Mouse (Mus musculus) heart, adult 18-20 months (tissue): Measurements from ENCODE around the gene Xrcc3. TPM values are rescaled to one million over a fixed set of nuclear protein-coding genes. Genes with fewer than 3 reads are reported as not detected.

Source experiments
- DNase-seq, 2 experiments: peaks; one replicate each; pipeline ENCODE4 v3.0.0; 2021 to 2022; ENCODE audit warnings: mixed read lengths in 1 of 2
- total RNA-seq, 2 experiments: library from RNA; stranded (reverse); gene quantifications; 2 replicates each; pipeline ENCODE4 v1.2.3; 2021

The Xrcc3 gene
- total RNA-seq, 2 experiments from 2014 or later: 0.72 to 1.6 TPM

DNA sequence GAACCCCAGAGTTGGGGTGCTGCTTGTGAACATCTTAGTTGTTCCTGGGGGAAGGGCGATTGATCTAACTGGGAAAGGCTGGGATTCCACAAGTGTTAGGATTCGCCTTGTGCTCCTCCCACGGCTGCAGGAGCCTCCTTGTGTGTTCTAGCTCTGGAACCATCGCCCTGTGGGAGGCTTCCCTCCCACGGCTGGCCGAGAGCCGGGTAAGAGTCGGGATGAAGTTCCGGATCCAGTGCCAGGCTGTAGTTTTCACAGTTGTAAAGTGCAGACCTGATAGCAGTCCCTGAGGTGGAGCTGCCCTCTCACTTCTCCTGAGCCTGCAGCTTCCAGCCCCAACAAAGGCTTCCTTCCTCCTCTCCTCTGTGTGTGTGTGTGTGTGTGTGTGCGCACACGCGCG lies 2.9 kb upstream of the Xrcc3 start:
- DNase-seq: peak; percentile 55 to 66

DNA sequence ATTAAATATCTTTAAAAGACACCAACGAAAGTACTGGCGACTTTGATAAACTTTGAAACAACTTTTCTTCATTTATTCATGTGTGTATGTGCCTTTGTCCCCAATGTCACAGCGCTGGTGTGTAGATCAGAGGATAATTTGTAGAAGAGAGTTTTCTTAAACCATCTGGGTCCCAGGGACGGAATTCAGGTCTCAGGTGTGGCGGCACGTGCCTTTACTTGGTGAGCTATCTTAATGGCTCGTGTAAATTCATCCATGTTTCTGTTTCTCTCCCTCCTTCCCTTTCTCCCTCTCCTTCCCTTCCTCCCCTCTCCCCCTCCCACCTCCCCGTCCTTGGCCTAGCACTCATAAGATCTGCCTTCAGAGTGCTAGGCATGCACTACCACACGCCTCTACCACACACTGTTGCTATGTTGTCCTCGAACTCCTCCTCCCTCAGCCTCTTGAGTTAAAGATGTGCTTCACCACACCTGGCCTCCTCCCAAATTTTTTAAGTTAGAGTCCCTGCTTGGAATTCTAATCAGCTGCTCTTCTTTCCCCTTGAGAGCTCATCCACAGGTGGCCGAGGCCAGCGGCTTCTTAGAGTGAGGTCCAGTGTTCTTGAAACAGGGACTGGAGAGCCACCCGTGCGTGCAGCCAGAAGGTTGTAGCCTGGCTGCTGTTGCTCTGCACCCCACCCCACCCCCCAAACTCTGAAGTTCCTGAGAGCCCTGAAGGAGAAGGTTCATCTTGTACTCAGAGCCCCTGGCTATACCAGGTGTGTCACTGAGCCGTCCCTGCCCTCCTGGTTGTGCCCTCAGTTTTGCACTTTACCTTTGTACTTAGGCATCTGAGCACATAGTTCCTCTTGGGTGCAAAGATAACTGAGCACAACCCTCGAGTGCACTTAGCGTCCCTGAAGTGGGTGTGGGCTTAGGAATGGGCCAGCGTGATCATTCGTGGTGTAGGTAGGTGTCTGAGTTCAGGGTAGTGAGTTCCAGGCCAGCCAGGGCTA lies 1.4 kb upstream of the Xrcc3 start:
- DNase-seq: peak in 1 of 2 experiments; percentile 35

DNA sequence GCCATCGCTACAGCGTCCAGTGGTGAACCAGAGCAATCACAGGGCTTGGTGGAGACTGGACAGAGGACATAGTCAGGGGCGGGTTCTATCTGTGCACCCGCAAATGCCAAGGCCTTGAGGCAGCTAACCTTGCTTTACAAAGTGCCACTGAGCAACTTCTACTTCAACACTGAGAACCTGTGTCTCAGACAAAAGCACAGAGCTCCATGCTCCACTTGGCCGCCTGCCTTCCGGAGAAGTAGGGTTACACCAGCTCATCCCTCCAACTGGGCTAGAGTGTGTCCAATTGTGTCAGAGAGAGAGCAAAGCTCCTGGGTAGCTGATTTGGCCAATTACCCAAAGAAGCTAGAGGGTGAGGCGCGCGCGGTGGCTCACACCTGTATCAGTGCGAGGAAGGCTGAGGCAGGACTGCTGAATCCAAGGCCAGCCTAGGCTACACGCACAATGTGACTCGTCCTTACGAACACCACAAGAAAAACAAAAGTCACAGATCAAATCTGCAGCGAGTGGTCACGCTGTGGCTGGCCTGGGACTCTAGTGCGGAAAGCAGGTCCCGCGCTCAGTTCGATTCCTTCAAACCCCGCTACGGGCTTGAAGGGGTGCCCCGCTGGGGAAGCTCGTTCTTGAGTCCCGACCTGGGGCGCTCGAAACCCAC lies 435 bp downstream of the Xrcc3 start:
- peak in 1 of 2 experiments; percentile 30 for DNase-seq

DNA sequence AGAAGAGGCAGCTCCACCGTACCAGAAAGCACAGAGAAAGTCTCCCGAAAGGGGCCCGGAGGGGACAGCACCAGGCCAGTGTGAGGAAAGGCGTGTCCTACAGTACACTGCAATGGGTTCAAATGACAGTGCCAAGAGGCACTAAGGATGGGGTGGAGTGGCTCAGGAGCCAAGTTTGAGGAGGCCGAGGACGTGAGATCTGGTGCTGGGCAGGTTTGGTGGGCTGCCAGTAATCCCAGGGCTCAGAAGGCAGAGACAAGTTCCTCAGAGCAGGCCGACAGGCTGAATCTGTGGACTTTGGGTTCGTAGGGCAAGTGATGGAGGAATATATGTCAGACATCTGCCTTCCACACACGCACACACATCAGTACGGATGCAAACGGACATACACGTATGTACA lies 1.1 kb downstream of the Xrcc3 start:
- no peak for DNase-seq

DNA sequence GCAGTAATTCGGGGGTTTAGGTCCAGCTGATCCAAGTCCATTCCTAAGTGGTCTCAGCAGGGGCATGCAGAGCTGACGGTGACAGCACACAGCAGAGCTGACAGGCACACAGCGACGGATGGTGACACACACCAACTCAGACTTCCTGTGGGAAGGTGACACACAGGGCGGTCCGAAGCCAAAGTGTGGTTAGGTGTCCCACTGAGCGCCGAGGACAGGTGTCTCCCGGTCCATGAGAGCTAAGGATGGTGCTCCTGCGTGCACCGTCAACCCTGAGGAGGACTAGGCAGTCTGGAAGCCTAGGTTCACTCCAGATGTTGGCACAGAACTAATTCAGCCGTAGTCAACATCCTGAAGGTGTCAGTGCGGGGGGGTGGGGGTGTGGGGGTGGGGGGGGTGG lies 1.6 kb downstream of the Xrcc3 start:
- DNase-seq: no peak

DNA sequence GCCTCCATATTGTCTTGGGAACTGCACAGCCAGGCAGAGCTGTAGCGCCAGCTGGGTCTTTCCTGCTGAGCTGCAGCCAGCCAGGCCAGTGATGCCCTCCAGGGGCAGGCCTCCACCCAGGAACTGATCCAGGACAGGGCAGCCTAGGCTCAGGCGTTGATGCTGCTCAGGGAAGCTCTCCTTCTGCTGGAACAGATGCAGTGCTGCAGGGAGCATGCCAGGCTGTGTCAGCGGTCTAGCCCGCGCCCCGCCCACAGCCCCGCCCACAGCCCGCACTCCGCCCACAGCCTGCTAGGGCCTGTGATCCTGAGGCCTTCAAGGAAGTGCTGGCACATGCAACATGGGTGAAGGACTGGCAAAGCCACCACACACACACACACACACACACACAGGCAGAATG lies 3.9 kb downstream of the Xrcc3 start:
- DNase-seq: peak; percentile 79 to 83

DNA sequence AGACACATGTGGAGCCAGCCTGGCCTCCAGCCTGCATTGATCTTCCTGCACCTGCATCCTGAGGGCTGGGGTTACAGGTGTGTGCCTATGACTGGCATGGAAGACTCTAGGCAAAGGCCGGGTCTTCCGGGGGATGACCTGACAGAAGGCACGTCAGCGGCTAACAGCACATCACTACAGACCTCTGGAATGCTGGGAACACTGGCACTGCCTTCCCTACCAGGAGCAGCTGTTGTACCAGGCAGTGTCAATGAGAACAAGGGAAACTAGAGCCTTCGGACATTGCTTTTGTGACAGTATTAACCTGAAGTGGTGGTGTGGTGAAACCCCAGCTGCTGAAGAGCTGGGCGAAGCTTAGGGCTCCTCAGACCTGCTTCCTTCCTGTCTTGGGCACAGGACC lies 4.9 kb downstream of the Xrcc3 start:
- no peak for DNase-seq

DNA sequence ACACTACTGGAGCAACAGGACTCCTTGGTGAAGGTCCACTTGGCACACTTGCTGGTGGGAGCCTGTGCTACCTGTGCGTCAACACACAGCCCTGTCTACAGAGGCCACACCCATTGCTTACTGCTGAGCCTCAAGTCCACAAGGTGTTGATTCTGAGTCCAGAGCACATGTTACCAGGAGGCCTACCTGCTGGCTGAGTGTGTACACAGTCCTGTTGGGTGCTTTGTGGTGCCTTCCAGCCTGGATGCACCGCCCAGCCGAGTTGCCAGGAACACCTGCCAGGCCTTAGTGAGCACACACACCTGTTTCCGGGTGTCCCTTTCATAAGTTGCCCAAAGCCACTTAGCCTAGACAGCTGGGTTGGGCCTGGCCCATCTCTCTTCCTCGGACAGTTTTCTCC lies 10.1 kb downstream of the Xrcc3 start:
- no peak for DNase-seq

DNA sequence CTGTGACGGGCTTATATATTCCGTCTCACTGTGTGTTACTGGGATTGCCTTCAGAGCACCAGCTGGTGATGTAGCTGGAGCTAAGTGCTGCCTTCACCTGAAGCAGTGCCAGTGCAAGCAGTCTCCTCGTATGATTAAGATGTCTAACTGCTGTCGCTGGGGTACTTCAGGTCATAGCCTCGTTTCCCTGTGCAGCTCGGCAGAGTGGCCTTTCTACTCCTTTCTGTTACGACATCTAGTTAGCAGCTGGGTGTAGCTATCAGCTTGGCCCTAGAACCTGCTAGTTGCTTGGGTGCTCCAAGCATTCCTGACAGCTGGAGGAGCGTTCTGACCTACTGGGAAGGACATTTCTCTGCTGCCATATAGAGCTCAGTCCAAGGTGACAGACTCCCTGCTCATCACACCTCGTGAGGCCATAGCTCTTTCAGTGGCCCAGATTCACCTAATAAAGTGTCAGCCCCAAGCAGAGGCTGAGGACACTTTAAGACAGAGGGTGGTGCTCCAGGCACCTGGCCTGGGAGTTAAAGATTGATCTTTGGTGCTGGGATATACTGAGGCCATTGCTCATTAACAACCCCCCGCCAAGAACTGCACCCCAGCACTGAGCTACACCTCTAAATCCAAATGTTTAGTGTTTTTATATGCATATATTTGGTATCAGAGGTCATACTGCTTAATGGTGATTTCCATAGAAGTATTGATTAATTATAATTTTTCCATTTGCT lies 13.1 kb downstream of the Xrcc3 start:
- peak; percentile 45 to 53 for DNase-seq

DNA sequence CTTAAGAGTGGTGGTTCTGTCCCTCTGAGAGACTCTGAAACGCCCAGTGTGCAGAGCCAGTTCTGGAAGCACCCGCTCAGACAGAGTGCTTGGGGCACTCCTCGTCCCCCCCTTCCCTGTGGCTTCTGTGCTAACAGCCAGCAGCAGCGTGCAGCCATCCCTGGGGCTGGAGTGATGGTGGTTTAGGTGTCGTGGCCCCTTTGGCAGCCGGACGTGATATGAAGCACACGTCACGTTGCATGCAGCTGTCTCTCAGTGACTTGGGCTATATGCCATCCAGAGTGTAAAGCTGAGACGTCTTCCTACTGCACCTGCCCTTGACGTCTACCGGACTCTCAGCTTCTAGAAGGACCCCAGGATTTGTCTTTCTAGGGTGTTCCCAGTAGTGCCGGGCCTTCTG lies 15.2 kb downstream of the Xrcc3 start:
- no peak for DNase-seq

DNA sequence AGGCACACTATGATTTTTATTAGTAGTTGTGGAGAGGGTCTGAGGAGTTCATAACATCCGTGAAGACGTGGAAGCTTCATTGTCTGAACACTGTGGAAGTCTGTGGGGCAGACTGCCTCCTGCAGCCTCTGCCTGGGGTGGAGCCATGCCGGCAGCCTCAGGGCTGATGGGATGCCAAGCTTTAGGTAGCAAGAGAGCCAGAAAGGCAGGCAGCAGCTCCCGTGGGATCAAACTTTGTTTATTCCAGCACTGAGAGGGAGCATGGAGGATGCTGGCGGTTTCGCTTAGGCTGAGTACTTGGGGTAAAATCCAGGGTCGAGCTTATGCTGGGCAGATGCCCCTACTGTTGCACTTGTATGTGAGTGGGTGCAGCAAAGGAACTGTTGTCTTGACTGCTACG lies 16.4 kb downstream of the Xrcc3 start:
- DNase-seq: no peak

DNA sequence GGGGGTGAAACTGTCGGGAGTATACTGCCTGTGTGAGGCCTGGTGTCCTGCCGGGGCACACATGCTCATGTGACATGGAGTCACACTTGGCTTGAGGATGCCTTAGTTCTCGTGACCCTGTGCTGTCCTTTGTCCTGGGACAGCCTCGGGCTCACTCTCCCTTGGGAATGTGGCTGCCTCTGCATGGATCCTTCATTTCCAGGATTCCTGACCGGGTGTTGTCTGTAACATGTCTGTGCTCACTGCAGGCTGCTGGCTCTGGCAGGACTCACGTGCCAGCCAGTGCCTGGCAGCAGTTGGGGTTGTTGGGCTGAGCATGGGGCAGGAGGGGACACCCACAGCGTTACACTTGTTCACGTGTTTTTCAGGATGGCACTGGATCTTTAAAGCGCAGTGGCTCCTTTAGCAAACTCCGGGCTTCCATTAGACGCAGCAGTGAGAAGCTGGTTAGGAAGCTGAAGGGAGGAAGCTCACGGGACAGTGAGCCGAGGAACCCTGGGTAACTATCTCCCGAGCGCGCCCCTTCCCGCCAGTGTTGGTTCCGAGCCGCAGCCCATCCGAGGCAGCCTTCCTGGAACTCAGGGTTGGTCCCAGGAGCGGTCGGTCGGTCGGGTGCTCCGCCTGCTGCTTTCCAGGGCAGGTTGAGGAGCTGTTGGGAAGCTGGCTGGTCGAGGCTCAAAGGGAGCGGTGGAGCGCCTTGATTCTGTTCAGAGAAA lies 18.3 kb downstream of the Xrcc3 start:
- peak; percentile 64 to 72 for DNase-seq

DNA sequence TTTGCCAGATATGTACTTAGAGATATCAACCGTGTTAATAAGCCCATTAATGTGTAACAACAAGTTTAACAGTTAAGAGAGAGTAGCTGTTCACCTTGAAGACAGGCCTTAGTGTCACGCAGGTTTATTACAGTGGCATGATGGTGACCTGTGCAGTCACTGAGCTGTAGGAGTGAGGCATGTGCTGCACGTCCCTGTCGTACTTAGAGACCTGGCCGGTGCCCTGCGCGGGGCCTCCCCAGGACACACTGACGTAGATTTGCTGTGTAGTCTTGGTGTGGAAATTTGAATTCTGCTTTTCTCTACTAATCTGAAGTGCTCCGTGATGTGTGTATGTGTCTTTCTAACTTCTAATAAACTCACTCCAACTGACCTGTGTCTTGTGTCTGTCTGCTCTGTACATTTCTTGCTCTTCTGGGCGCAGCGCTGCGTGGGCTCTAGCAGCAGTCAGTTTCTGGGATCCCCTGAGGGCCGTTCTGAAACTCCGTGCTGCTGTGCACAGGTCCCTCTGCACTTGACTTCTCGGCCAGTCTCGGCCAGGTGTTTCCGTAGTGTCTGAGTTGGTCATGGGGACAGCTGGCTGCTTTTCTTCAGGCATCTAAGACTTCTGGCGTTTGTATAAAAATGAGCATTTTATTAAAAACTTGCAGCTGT lies 19.0 kb downstream of the Xrcc3 start:
- DNase-seq: no peak

DNA sequence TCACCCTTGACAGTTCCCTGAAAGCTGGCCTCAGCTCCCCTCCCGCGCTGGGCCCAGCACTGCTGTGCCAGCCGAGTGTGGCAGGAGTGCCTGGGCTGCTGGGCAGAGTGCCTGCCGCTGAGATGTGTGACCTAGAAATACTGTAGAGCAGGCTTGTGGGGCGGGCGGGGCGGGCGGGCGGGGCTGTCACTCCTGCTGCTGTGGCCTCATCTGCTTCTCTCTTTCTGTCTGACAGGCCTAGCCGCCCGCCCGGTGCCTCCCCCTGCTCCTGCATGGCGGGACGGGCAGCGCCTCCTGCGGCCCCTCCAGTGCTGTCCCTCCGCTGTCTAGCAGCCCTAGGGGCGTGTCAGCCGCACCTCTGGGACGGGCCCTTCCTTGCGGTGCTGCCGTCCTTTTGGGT lies 19.6 kb downstream of the Xrcc3 start:
- DNase-seq: peak; percentile 67 to 79

DNA sequence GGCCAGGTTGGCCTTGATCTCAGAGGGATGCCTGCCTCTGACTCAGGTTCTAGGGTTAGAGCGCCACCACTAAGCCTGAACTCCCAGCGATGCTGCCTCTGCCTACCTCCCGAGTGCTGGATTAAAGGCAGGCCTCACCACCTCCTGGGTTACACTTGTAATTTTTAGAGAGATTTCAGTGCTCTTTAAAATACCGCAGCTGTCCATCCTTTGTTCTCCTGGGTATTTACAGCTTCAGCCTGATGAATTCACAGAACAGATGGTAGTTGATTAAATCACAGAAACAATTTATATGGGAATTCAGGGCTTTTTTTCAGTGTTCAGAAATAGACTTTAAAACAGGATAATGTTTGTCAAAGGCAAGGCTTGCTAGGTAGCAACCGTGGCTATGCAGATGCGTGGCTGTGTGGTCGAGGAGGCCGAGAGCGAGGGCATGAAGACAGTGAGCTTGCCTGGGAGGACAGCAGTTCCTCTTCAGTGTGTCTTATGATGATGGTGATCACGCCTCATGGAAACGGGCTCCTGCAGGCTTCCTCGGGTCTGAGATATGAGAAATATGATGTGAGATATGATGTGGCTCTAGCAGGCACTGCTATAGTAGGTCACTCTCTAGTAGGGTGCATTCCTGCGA lies 22.1 kb downstream of the Xrcc3 start:
- no peak for DNase-seq

DNA sequence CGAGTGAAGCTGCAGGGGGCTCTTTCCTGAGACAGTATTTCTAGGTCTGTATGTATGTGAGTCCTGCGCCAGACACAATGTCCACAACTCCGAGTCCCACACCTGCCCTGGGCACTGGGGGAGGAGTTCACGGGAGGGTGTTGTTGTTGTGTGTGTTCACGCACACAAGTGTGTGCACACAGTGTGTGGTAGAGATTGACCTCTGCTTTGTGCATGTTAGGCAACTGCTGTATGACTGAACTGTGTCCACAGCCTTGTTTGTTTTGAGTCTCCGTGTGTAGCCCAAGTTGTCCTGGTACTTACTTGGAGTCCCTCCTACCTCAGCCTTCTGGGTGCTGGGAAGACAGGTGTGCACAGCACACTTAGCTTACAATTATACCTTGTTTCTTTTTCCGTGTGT lies 23.0 kb downstream of the Xrcc3 start:
- DNase-seq: no peak

DNA sequence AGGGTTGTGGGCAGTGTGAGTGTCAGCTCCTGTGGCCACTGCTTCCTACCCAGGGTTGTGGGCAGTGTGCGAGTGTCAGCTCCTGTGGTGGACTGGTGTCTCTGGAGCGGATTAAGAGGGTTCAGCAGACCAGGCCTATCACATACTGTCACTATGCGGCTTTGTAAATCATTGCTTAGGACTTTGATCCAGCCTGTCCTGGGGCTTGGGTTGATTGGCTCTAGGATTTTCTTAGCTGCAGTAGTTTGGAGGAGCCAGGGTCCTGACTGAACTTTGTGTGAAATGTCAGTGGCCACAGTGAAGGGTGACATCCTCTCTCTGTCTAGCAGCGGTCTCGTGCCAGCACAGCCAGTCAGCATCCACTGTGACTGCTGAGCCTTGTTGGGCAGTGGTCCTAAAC lies 23.6 kb downstream of the Xrcc3 start:
- no peak for DNase-seq

DNA sequence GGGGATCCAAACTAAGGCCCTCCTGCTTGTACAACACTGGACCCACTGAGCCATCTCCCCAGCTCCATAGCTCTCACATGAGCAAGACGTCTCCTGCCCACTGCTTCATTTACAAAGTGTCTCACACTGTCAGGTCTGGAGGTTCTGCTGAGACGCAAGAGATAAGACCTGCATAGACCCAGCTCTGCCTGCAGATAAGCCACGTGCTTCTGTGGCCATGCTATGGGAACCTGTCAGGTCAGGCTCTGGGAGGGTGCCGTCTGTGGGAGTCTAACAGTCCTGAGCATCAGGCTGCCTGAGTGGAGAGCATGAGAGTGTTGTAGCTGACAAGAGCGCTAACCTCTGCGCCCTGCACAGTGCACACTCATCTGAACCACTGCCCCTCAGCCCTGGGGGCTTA lies 26.7 kb downstream of the Xrcc3 start:
- no peak for DNase-seq

DNA sequence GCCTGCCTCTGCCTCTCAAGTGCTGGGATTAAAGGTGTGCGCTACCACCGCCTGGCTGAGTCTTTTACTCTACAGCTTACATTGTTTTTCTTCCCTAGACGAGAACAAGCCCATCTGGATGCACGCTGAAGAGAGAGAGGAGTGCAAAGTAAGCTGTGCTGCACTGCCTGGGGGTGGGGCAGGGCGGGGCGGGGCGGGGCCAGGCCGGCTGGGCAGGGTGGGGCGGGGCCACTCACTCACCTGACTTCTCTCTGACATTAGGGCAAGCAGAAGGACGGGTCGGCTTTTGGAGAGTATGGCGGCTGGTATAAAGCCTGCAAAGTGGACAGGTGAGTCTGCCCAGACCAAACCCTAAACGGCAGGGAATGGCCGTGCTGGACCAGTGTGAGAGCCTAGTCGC lies 28.5 kb downstream of the Xrcc3 start:
- no peak for DNase-seq

DNA sequence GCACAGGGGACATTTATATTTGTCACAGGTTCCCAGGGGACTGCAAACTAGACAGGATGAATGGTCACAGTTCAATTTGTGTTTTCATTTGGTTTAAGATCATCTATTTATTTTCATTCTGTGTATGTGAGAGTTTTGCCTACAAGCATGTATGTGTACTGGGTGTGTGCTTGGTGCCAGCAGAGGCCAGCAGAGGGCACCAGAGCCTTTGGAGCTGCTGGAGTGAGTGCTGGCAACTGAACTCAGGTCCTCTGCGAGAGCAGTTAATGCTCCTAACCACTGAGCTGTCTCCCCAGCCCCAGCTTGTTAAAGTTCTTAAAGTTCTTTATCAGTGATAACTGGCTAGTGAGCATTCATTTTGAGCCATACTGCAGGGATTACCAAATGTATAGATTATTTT lies 34.1 kb downstream of the Xrcc3 start:
- no peak for DNase-seq

DNA sequence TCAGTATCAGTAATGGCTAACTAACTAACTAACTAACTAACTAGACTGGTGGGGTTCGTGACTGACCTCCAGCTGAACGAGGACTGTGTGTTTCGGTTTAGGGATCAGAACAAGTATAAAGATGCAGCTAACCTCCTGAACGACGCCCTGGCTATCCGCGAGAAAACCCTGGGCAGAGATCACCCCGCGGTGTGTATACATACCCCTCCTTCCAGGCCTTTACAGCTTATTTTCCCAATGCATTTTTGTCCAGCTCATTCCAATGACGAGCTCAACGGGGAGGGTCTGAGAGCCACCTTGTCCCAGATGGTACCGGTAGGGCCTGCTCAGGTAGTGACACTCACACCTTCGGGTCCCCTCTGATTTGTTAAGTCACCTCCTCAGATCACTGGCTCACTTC lies 35.8 kb downstream of the Xrcc3 start:
- DNase-seq: no peak
